Mouse (Mus musculus) ovary, postnatal 10 days (tissue): ENCODE measurements around the gene Gpatch8.

Source experiments
- DNase-seq: peaks from one replicate; pipeline ENCODE4 v3.0.0; 2022; ENCODE audit warnings: low spot score

Gpatch8 gene

DNA sequence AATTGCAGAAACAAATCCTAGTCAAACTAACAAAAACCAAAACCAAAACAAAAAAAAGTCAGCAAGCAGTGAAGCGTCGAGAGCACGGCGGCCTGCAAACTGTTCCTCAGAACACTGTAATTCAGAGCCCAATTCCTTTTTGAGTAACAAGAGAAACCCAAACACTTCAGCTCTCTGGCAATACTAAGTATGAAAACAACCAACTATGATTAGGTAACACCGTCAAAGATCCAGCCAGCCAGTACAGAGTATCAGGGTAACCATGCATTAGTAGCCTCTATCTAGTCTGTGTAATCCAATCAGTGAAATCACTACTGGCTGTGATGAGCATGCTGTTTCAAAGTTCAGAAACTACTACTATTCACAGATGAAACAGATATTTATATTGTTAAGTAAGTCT is 60.5 kb downstream of the Gpatch8 start:
- no peak for DNase-seq

DNA sequence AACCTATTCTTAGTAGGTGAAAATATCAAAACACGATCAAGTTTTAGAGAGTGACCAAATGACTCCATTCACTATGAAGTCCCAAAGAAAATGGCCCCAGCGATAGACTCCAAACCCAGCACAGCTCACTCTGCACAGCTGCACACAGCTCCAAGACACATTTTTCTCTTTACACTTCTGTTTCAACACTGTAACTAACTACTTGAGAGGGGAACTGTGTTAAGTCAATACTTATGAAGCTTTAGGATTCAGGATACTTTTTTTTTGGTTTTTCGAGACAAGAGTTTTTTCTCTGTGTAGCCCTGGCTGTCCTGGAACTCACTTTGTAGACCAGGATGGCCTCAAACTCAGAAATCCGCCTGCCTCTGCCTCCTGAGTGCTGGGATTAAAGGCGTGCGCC is 61.1 kb downstream of the Gpatch8 start:
- no peak for DNase-seq

DNA sequence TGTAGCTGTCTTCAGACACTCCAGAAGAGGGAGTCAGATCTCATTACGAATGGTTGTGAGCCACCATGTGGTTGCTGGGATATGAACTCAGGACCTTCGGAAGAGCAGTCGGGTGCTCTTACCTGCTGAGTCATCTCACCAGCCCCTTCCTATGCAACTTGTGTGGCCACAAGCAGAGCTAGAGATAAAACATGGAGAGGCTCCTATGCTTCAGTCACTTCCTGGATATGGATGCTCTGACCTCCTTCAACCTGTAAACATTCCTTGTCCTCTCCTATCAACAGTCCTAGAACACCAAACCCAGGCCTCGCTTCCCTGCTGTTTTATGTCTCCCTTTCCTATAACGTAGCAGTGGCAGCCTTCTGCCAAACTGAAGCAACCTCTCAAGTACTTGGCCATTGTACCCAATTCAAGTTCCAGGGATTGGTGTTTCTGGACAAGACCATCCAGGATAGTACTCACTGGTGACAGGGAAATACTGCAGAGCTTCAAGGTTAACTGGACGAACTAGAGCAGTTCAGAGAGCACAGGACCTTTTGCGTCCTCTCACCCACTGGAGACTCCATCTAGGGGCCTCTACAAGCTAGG is 62.0 kb downstream of the Gpatch8 start:
- no peak for DNase-seq

DNA sequence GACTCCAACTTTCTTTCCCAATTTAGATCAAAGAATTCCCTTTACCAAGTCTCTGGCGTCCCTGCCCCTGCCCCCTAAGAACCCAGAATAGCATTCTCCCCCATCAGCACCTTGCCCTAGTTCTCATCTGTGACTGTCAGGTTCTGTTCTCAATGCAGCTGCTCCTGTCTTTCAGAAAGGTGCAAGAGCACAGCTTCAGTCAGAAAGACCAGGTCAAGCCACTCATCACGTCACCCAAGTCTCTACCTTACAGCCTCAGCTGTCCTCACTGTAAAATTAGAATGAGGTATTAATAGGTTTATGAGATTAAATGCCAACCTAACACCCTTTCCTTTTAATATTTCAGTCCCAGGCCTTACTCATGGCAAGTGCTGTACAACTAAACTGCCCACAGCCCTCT is 63.0 kb downstream of the Gpatch8 start:
- no peak for DNase-seq

DNA sequence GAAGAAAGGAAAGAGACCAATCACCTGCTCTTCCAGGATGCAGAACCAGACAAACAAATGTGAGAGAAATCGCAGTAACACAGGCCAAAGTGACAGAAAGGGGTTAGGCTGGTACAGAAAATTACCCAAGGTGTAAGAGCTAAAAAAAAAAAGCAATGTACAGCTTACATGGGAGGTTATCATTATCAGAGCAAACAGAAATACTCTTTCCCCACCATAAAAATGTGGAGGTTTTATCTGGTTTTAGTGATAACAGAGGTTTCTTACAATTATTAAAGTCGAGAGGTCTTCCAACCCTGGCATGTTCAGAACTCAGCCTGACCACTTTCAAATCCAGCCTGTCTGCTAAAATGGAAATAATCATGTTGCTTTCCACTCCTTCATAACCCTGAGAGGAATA is 68.3 kb downstream of the Gpatch8 start:
- no peak for DNase-seq

DNA sequence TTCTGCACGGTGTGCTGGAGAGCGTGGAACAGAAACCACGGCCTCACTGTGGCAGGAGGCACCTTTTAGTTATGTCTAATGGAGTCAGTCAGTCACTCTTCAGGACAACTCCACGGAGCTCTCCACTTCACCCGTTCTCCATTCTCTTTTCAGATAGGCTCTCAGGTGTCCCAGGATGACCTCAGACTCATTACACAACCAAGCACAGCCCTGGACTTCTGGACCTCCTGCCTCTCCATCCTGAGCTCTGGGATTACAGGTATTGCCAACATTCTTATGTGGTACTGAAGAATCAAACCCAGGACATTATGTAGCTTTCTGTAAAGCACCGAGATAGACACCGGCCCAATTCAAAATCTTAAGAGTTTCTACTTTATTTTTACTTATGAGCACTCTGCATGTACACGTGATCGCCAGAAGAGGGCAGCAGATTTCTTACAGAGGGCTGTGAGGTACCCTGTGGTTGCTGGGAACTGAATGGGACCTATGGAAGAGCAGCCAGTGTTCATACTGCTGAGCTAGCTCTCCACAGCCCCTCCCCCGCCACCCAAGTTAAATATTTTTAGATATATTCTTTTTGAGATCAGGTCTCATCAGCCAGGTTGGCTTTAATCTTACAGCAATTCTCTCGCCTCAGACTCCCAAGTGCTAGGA is 69.3 kb downstream of the Gpatch8 start:
- DNase-seq = no peak

DNA sequence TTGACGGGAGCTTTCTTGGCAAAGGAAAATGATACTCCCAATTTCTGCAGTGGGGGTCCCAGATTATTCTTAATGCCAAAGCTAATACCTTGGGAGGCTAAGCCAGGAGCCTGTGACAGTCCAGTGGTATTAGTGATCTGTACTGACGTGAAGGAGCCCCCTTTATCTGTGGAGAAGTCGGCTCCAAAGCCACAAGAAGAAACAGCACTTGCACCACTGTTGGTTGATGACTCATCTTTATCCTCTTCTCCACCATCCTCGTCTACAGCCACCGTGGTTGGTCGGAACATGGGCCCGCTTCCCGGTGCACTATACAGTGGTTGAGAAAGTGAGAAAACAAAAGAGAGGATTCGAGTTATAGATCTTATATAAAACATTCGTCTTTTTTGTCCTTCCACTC is 74.4 kb downstream of the Gpatch8 start:
- no peak for DNase-seq

DNA sequence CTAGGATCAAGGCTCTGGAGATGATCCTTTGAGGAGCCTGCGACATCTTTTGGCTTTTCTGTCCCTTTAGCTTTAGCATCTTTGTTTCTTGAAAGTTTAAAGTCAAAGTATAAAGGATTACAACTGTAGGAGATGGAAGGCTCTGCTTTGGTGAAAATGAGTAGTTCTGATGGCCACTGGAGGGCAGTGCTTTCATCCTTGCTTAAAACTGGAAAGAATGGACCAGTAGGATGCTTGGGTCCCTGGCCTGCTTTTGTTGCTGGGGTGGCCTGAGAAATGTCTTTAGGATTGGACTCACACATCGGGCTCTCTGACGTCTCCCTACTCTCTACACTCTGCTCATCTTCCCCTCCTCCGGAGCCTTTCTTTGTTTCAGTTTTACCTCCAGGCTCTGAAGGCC is 75.3 kb downstream of the Gpatch8 start:
- no peak for DNase-seq

DNA sequence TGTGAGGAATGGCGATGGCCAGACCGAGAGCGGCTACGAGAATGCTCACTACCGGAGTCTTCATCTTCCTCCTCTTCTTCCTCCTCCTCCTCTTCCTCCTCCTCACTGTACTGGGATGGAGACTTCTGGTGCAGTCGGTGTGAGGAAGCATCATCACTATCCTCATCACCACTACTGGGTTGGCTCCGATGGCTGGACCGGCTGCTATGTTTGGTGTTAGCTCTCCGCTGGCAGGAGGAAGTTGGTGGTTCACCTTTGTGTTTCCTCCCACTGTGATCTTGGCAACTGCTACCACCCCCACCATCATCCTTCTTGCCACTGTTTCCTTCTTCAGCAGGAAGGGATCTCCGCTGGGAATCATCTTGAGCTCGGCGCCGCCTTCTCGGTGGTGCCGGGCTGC is 76.1 kb downstream of the Gpatch8 start:
- no peak for DNase-seq

DNA sequence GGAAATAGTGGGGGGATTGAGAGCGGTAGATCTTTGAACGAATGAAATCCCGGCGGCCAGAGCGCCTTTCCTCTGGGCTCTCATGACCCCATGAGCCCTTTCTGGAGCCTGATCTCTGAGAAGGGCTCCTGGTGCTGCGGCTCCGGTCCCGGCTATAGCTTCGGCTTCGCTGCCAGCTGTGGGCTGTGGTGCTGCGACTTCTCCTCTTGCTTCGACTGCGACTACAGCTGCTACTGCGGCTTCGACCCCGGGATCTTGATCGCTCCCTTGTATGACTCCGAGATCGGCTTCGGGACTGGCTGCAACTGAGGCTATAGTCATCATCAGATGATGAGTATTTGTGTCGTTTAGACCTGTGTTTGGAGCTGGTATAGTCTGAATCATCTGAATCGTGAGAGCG is 76.6 kb downstream of the Gpatch8 start:
- DNase-seq = no peak

DNA sequence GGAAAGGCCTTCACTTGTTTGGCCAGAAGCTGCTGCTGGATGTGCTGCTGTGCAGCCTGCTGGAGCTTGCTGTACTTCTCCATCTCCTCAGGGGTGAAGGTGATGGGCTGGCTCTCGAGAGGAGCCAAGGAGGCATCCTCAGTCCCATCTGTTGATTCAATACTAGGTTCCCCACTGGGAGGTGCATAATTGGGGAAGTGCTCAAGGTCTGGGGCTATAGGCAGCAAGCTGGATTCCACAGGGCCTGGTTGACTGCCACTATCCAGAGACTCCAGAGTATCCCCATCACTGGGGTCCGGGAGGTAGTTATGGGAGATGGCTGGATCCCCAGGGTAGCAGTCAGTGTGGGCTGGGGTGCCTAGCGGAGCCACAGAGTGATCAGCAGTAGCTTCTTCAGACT is 77.5 kb downstream of the Gpatch8 start:
- DNase-seq = no peak

DNA sequence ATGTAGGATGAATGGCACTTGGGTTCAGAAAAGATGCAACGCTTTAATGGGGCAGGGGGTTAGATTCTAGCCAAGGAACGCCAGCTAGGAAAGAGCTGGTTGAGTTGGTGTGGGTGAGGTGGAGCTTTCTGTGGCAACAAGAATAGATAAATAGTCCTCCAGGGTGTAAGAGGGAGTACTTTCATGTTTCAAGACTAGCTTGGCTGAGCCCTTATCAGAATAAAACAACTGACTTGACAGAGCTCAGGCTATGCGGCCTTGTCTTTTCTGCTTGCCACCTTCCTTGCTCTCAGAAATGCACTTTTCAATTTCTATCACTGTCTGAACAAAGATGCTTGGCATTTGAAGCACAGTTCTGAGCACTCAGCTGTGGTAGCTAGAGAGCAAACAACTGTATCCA is 81.2 kb downstream of the Gpatch8 start:
- DNase-seq = no peak

DNA sequence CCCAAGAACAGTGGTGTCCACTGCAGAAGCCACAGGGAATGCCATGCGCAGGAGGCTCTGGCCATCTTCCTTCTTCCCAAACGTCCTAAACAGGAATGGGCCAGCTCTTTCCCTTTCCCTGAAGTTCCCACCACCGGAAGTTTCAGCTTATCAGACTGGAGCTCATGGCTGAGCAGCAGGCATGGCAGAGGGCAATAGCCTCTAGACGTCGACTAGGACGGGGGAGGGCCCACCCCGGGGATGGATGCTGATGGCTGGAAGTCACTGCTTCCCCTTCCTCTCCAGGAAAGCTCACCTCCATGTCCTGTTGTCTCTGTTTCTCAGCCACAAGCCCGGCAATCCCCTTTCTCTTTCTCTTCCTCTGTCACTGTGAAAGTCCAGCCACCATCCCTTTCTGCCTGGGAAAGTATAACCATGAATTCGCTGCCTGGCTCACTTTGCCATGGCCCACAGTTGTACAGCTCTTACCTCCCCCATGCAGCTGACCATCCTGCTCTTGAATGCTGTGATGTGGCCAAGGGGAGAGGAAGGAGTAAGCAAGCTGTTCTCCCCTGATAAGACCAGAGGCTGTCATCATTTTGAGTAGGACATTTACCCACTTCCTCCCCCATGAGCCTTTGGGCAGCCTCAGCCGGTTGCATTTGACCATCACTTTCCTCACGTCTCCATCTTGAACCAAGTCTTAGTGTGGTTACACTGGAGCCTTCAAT is 86.4 kb downstream of the Gpatch8 start, which contains the start of gene Itga2b:
Gene Itga2b (minus strand): TSS at position 475 of the 710 bp plus-strand sequence.
- no peak for DNase-seq

DNA sequence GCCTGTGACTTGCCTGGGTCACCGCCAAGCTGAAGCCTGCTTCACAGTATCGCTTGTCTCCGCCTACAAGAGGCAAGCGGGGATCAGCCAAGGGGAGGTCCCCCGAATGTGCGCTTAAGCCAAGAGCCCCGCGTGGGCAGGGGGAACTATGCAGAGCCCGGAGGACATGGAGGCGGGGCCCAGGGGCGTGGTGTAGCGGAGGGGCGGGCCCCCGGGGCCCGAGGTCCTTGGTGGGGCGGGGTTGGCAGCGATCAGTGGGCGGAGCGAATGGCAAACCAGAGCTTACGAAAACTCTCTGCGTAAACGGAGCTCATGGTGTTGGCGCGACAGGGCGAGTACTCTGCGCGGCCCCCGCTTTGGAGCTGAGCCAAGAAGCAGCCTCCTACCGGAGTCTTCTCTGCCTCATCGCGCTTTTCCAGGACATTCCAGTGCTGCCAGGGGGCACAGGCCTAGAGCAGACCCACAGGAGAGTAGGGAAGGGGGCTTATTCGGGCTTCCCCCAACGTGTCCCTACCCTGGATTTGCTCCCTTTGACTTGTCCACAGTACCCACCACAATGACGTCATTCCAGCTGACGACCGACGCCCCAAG is 89.1 kb downstream of the Gpatch8 start:
- DNase-seq = peak; percentile 92

DNA sequence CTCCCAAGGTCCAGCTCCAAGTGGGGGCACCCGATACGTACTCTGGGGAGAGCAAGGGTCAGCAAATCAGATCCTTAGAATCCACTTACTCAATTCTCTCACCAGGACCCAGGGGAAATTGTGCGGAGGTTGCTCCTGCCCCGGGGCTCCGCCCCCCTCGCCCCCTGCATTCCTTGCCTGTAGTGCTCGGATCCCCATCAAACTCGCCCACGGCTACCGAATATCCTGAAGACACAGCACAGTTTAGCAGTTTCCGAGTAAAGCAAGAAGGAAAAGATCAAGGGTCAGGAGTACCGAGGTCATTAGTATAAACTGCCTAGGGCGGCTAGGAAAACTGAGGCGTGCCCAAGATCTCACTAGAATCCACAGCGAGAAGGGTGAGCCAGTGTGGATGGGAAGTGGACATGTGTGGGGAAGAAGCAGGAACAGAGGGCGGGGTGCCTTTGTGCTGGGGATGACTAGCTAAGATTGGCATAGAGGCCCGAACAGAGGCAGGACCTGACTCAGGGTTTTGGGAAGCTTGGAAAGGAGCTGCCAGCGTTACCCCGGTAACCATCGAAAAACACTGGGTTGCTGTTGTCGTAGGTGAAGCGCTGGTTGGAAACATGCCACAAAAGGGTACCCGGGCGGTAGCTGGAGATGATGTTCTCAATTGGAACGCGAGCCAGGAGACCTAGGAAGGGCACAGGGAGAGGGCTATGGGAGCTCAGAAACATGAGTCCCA is 90.3 kb downstream of the Gpatch8 start:
- no peak for DNase-seq

DNA sequence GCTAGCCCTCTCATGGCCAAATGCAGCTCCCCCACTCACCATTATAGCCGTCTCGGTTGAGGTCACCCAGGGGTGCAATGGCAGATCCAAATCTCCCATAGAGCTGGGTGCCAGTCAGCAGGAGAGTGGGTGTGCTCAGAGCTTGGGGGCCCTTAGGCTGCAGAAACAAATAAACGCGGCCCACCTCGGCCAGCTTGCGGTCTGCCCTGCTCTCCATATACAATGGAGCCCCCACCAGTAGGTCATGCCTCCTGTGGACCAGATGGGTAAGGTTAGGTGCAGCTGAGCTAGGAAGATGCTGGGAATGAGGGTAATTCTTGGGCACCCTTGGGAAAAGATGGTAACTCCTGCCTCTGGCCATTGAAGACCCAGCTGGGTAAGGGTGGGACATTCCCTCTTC is 91.3 kb downstream of the Gpatch8 start:
- no peak for DNase-seq

DNA sequence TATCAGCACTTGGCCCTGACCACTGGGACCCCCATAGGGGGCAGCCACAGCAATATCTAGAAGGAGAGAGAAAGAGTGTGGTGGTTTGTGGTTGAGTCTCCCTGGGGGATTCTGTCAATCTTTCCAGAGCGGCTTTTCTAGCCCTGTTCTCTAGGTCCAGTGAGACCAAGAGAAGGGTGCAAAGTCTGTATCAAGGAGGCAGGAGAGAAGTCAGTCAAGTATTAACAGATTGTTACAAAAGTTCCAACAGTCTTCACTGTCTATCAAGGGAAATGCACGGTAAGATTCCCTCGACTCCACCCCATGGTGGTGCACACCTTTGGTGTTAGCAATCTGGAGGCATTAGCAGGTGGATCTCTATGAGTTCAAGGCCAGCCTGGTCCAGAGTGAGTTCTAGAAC is 94.4 kb downstream of the Gpatch8 start:
- no peak for DNase-seq

DNA sequence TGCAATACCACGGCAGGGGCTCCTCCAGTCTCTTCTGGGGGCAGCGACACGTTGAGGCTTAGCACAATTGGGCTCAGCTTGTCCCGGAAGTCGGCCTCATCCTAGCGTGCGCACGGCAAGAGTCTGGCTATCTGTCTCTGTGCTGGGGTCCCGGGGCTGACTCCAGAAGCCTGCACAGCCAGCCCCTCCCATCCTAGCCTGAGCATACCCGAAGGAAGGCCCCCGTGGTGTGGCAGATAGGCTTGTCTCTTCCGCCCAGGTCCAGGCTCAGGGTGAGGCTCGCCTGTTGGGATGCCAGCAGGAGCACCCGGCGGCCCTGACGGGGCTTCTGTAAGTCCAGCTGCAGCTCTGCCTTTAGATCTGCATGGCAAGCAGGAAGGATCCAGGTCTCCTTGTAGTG is 95.7 kb downstream of the Gpatch8 start:
- DNase-seq = no peak

DNA sequence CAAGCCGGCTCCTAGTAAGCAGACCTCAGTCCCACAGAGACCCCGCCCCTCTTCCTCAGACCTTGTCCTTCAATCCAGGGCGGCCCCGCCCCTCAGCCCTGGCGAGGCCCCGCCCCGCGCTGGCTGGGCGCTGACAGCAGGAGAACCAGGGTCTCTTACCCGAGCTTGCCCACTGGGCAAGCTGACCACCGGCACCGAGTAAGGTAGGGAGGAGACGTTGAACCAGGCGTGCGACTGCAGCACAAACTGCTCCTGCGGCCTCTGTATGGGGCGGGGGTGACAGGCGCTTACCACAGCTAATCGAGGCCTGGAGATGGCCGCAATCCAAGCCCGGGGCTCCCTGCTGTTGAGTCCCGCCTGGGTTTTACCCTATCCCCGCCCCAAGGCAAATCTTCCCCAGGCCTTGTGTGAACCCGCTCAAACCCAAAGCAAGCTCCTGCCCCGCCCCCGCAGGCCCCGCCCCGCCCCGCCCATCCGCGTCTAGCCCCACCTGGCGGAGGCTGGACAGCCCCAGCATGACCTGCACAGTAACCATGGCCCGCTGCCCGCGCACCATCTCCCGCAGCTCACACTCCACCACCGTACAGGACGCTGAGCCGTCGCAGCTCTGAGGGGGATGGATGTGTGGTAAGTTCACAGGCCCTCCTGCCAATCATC is 100.3 kb downstream of the Gpatch8 start:
- peak; percentile 57 for DNase-seq

DNA sequence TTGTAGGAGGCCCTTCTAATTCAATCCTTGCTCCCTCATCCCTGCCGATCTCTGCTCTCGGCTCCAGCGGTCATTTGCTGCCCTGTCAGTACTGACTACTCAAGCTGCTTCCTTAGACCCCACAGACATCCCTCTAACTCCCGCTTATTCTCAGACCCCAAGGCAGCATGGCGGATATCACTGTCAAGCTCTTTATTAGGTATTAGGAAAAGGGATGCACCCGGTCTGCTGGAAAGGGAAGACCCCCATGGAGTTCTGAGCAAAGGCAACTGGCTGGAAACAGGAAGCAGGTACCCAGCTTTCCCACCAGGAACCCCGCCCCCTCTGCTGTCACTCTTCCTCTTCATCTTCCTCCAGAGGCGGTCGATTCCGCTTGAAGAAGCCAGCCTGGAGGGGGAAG is 103.1 kb downstream of the Gpatch8 start:
- DNase-seq = no peak

DNA sequence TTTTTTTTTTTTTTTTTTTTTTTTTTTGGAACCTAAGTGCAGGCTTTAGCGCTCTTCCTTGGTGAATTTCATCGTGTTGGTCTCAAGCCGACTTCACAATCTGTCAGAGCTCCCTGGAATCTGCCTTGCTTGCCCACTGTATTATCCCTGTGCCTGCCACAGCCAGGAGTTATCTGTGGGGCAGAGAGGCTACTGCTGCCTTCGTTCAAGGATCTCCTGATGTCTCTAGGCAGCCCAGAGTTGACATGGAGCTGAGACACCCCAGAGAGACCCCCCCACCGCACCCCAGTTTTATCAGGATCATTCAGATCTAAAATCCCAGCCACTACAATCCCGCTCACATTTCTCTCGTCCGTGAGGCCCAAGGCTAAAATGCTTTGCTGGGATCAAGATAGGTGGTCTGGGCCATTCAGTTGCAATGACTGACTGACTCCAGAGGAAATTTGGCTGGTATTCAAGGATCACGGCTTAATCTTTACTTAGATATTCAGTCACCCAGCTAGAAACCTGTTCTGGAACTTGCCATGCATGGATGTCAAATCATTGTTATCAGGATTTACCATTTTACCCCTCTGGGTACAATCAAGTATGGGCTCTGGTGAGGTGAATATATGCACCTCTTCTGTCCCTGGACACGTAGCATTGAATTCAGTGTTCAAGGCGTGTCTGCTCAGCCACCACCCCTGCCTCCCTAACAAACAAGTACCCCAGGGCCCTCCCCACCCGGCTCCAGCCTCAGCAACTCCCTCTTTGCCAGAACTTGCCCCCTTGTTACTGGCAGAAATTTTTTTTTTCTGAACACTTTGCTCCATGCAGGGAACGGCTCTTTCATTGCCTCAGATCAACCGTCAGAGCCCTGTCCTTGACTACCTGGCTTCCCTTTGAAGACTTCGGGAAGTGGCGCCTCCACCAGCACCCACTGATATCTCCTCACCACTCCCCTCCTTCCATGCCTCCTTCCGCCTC is 106.9 kb downstream of the Gpatch8 start:
- no peak for DNase-seq
